Mouse (Mus musculus) small intestine, adult 2 months (tissue): ENCODE data around the gene Galk1.

Source experiments
- CTCF ChIP-seq: fragments of 200-500 bp; IDR thresholded peaks from 2 replicates; pipeline ENCODE4 v1.5.1; 2012; ENCODE audit warnings: low read depth, mild to moderate bottlenecking, control low read depth, inconsistent platforms, low read length, moderate library complexity, mixed read lengths; ENCODE audit not compliant: insufficient replicate concordance, insufficient read length; ENCODE audit errors: extremely low read depth
- POLR2A ChIP-seq: fragments of 200-500 bp; IDR thresholded peaks from 2 replicates; pipeline ENCODE4 v1.6.1; 2012; ENCODE audit warnings: low read depth, mild to moderate bottlenecking, control low read depth, inconsistent platforms, low read length, moderate library complexity

- no peak for TF ChIP-seq POLR2A
- no peak for TF ChIP-seq CTCF
Measured at GRCm38 (mm10) chr11:116001725-116002124, 10.8 kb downstream of the Galk1 start.
